Mouse (Mus musculus) right cerebral cortex, postnatal 25 days (tissue): ENCODE results near the gene Henmt1.

ENCODE experiments used
- DNase-seq: peaks from one replicate; pipeline ENCODE4 v3.0.0; 2022

Gene Henmt1

GRCm38 (mm10) chr3:109008180-109008579, 68.5 kb downstream of the Henmt1 start:
- no peak for DNase-seq
